Mouse (Mus musculus) adrenal gland, postnatal 14 days (tissue): ENCODE measurements at regions not wholly inside any gene's neighbourhood (a gene's known extent, or its start where the extent isn't known, plus 50 kb on each side); places are given as distances from the start of the nearest gene placed in this dataset.

Source experiments
- DNase-seq: peaks from one replicate; pipeline ENCODE4 v3.0.0; 2021; ENCODE audit warnings: mixed read lengths

- DNase-seq = no peak
These were observed 213.5 kb upstream of the Bcor start for GRCm38 (mm10) chrX:12373670-12374069.

GRCm38 (mm10) chrX:12375796-12376195, 211.8 kb upstream of the Atp6ap2 start:
- peak; percentile 63 for DNase-seq

GRCm38 (mm10) chrX:12376238-12376980, 211.2 kb upstream of the Atp6ap2 start:
- no peak for DNase-seq

- DNase-seq = no peak
These were observed 210.2 kb upstream of the Atp6ap2 start for GRCm38 (mm10) chrX:12377441-12377840.

GRCm38 (mm10) chrX:12392145-12392825, 195.3 kb upstream of the Atp6ap2 start:
- no peak for DNase-seq

GRCm38 (mm10) chrX:12409319-12409718, 178.3 kb upstream of the Atp6ap2 start:
- DNase-seq = no peak

- DNase-seq = no peak
These were observed 162.0 kb upstream of the Atp6ap2 start for GRCm38 (mm10) chrX:12425566-12425965.

GRCm38 (mm10) chrX:12426664-12427063, 160.9 kb upstream of the Atp6ap2 start:
- no peak for DNase-seq

GRCm38 (mm10) chrX:12432289-12432688, 155.3 kb upstream of the Atp6ap2 start:
- no peak for DNase-seq

- DNase-seq = no peak
These were observed 151.9 kb upstream of the Atp6ap2 start for GRCm38 (mm10) chrX:12435656-12436055.

GRCm38 (mm10) chrX:12436106-12436505, 151.5 kb upstream of the Atp6ap2 start:
- DNase-seq = no peak

- DNase-seq = no peak
These were observed 148.2 kb upstream of the Atp6ap2 start for GRCm38 (mm10) chrX:12439447-12439846.

- DNase-seq = no peak
These were observed 143.8 kb upstream of the Atp6ap2 start for GRCm38 (mm10) chrX:12443794-12444193.

GRCm38 (mm10) chrX:12445093-12445492, 142.5 kb upstream of the Atp6ap2 start:
- DNase-seq = no peak

GRCm38 (mm10) chrX:12447962-12448361, 139.6 kb upstream of the Atp6ap2 start:
- no peak for DNase-seq

- no peak for DNase-seq
These were observed 137.9 kb upstream of the Atp6ap2 start for GRCm38 (mm10) chrX:12449688-12450087.

- no peak for DNase-seq
These were observed 134.4 kb upstream of the Atp6ap2 start for GRCm38 (mm10) chrX:12452979-12453769.

- no peak for DNase-seq
These were observed 125.9 kb upstream of the Atp6ap2 start for GRCm38 (mm10) chrX:12461657-12462056.

GRCm38 (mm10) chrX:12462936-12463647, 124.5 kb upstream of the Atp6ap2 start:
- DNase-seq = no peak

GRCm38 (mm10) chrX:12466312-12466711, 121.3 kb upstream of the Atp6ap2 start:
- no peak for DNase-seq

GRCm38 (mm10) chrX:12466897-12467296, 120.7 kb upstream of the Atp6ap2 start:
- DNase-seq = no peak

- DNase-seq = peak; percentile 31
These were observed 119.9 kb upstream of the Atp6ap2 start for GRCm38 (mm10) chrX:12467528-12468179.
